Mouse (Mus musculus) erythroblast, embryonic 14.5 days (primary cell): ENCODE measurements around the gene Adamtsl1.

ENCODE experiments used
- GATA1 ChIP-seq: IDR thresholded peaks from 2 replicates; pipeline ENCODE4 v1.6.1; 2012; ENCODE audit warnings: low read length, inconsistent platforms, mixed read lengths
- TAL1 ChIP-seq: IDR thresholded peaks from 3 replicates; pipeline ENCODE4 v1.6.1; 2012; ENCODE audit warnings: low read length, inconsistent platforms, mixed read lengths

- TF ChIP-seq GATA1 (no peak), TAL1 (no peak)
Measured at GRCm38 (mm10) chr4:86158551-86158950, 644.6 kb downstream of the Adamtsl1 start.
